Mouse (Mus musculus): ENCODE measurements around the gene Dnah6. TPM values are rescaled to one million over a fixed set of nuclear protein-coding genes. Genes with fewer than 3 reads are reported as not detected.

The Dnah6 gene
- polyA plus RNA-seq, 1 experiment from 2014 or later = 0.61 TPM

Other genes with a start within 250 kb of the Dnah6 start
- 143 and 151 TPM in 2 replicates for gene Suclg1, start 26.7 kb upstream of the Dnah6 start, polyA plus RNA-seq (2015; fragmentation: Nextera tagmentation; extraction: Ambion mirVana)
- gene 4931417E11Rik, start 248.0 kb upstream of the Dnah6 start, polyA plus RNA-seq (2015; fragmentation: Nextera tagmentation; extraction: Ambion mirVana) = not detected in 2 replicates